Mouse (Mus musculus): ENCODE data around the gene Gm49425.

GRCm38 (mm10) chr15:101542543-101542942 lies 25.5 kb upstream of the Gm49425 start:
- peak; percentile 26; the same call in 1 of the 2 replicates for TF ChIP-seq CTCF (IDR thresholded peaks at IDR 0.05; ENCODE audit: low read depth)
- TF ChIP-seq EP300 (IDR thresholded peaks at IDR 0.05; ENCODE audit: low read depth), result no peak

Measured in liver, embryonic 14.5 days (tissue).